Mouse (Mus musculus): ENCODE measurements around the gene Ptpn18. TPM values are rescaled to one million over a fixed set of nuclear protein-coding genes. Genes with fewer than 3 reads are reported as not detected.
A peak's percentile ranks its signal among the peaks of the same experiment; 100 is the strongest.

The Ptpn18 gene
- polyA plus RNA-seq, 1 experiment from 2014 or later, result 10.0 TPM

DNA sequence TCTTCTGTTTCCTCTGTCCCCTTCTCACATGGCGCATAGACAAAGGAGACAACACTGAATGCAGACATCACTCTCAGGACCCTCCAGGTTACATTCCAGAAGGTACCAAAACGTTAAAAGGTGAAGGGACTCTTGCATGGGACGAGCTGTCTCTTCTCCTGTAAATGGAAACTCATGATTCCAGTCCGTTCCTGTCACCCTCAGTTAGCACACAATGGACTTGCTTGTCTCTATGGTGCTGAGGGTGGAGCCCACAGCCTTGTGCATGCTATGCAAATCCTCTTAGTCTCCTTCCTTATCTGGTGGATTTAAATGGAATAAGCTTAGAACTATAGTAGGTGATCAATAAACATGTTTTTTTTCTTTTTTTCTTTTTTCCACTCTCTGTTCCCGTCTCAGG, 10.2 kb downstream of the Ptpn18 start:
- no peak overlapping the region for H3K27ac ChIP-seq (replicated peaks)
- no peaks in the 10 kb centered on the region for H3K36me3 ChIP-seq
- 75% methylated on average over 5 of the region's 5 CpGs for WGBS
- no peak overlapping the region for H3K9ac ChIP-seq
- H3K9me3 ChIP-seq, result no peaks in the 10 kb centered on the region
- H3K4me2 ChIP-seq, result no peak overlapping the region
- H3K4me1 ChIP-seq (replicated peaks), result peaks cover 11% of the 10 kb centered on the region
- no peak overlapping the region for H3K4me3 ChIP-seq
- ATAC-seq (ENCODE audit: low read depth), result no peak
- H3K27me3 ChIP-seq, result peaks cover 39% of the 10 kb centered on the region

DNA sequence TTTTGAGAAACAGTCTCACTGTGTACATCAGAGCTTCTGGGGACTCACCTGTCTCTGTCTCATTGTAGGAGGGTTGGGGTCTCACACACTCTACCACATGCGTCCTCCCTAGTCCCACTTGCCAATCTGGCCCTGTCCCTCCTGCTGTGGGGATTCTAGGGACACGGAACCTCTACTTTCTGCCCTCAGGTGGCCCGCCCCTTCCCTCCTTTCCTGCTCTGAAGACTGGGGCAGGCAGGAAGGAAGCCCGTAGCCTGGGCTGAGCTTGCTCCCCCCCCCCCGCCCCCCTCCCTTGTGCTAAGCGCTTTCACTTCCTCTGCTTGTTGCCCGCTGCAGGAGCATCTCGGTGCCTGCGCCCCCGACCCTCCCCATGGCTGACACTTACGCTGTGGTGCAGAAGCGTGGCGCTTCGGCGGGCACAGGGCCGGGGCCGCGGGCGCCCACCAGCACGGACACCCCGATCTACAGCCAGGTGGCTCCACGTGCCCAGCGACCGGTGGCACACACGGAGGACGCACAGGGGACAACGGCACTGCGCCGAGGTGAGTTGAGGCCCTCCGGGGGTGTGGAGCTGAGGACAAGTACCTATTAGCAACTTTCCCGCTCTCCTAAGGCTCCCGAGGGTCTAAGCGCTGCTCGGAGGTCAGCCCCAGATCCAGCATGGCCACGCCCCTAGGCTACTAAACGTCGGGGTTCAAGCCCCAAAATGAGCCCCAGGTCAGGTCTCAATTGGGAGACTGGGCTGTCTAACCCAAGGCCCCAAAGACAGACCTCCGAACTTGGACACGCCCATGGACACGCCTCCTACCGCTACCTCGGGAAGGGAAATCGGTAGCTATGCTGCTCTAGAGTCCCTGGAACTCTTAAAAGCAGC, 13.1 kb downstream of the Ptpn18 start:
- H3K4me2 ChIP-seq, result peak overlapping the region; percentile 93
- H3K27ac ChIP-seq (replicated peaks), result no peak overlapping the region
- peak overlapping the region; percentile 63 for H3K9ac ChIP-seq
- H3K9me3 ChIP-seq, result no peaks in the 10 kb centered on the region
- H3K4me3 ChIP-seq, result peak overlapping the region; percentile 46
- 1% methylated on average over 41 of the region's 43 CpGs for WGBS
- peak; percentile 75; the same call in 1 of the 2 replicates for ATAC-seq (ENCODE audit: low read depth)
- H3K27me3 ChIP-seq, result peaks cover 39% of the 10 kb centered on the region
- no peaks in the 10 kb centered on the region for H3K36me3 ChIP-seq
- H3K4me1 ChIP-seq (replicated peaks), result peaks cover 11% of the 10 kb centered on the region

DNA sequence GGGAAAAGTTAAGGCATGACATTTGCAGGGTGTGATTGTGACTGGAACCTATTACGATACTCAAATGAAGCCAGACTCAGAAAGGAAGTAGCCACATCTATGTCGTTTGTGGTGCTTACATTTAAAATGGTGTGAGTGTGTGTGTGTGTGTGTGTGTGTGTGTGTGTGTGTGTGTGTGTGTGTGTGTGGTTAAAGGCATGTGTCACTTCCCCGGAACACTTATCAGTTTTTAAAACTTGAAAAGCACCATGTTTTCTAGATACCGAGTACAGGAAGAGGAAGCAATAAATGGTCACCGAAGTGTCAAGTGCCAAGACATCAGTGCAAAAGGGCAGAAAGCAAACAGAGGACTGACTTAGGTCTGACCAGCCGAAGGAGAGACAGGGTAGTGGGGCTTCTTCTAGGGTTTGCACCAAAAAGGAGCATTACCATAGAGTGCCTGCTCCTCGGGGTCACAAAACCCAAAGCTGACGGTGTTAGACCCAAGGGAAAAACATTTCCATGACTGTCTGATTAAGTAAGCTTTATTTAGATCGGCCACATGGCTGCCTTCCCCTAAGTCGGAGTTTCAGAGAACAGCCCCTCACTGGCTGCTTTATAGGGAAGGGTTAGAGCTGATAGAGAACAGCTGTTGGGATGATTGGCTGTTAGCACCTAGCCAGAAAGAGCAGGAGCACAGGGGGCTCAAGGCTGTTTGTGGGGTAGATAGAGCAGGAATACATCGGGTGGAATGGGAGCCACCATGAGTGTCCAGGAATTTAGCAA, 19.5 kb downstream of the Ptpn18 start:
- Histone ChIP-seq H3K4me2 (no peak overlapping the region), H3K9me3 (no peaks in the 10 kb centered on the region), H3K27ac (replicated peaks) (no peak overlapping the region), H3K27me3 (peaks cover 4% of the 10 kb centered on the region), H3K9ac (no peak overlapping the region), H3K4me1 (replicated peaks) (no peaks in the 10 kb centered on the region), H3K4me3 (no peak overlapping the region), H3K36me3 (no peaks in the 10 kb centered on the region)
- no peak for ATAC-seq (ENCODE audit: low read depth)
- WGBS, result 69% methylated on average over 11 of the region's 11 CpGs

DNA sequence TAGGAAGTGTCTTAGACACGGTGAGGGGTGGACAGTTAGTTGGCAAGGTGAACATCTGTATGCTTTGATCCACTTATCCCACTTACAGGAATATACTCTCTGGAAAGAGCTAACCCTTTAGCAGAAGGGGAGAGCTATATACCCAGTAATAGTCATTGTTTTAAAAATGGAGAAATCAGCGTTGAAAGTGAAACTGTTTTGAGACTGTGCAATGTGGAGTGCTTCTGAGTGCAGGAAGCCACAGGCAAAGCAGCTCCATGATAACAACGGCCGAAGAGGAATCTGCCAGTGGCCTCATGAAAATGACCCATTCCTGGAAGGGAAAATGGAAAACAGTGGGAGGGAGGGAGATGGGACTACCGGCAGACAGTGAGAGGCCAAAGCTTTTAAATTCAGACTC, 21.2 kb downstream of the Ptpn18 start:
- H3K4me2 ChIP-seq, result no peak overlapping the region
- peaks cover 6% of the 10 kb centered on the region for H3K4me1 ChIP-seq (replicated peaks)
- no peak overlapping the region for H3K9ac ChIP-seq
- WGBS, result 79% methylated on average over 5 of the region's 5 CpGs
- no peaks in the 10 kb centered on the region for H3K36me3 ChIP-seq
- no peaks in the 10 kb centered on the region for H3K9me3 ChIP-seq
- H3K27me3 ChIP-seq, result peaks cover 6% of the 10 kb centered on the region
- H3K27ac ChIP-seq (replicated peaks), result no peak overlapping the region
- no peak overlapping the region for H3K4me3 ChIP-seq
- ATAC-seq (ENCODE audit: low read depth), result no peak

DNA sequence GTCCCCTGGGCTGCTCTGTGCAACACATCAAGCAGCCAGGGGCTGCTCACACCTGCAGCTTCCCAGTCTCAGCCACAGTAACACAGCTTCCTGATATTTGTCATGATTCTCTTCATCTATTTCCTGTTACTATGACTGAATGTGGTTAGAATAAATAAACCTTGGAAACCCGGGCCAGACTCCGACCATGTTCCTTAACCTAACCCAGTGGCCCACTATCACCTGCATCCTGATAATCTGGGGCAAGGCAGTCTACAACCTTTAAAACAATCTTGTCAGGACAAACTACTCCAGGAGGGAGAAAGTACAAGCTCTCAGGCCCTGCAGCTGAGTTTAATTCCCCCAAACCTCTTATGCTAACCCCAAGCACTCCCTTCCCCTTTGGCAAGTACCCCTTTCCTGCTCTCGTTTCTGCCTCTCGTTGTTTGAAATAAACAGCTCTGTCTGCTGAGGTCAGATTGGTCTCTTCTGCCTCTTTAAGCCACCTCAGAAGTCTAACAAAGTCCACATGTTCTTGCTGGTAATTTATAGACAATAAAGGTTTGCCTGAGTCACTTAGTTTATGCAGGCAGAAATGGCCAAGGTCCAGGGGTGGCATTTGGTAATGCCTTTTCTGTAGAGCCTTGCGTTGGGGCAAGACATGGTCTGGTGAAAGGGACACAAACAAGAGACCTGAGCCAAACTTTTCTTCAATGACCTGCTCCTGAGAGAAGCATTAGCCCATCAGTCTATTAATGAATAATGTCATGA, 22.5 kb downstream of the Ptpn18 start:
- ATAC-seq (ENCODE audit: low read depth), result no peak
- Histone ChIP-seq H3K9ac (no peak overlapping the region), H3K4me1 (replicated peaks) (peaks cover 6% of the 10 kb centered on the region), H3K27ac (replicated peaks) (no peak overlapping the region), H3K27me3 (peaks cover 6% of the 10 kb centered on the region), H3K36me3 (no peaks in the 10 kb centered on the region), H3K4me3 (no peak overlapping the region), H3K9me3 (no peaks in the 10 kb centered on the region), H3K4me2 (no peak overlapping the region)
- 81% methylated on average over 5 of the region's 5 CpGs for whole genome bisulfite sequencing

DNA sequence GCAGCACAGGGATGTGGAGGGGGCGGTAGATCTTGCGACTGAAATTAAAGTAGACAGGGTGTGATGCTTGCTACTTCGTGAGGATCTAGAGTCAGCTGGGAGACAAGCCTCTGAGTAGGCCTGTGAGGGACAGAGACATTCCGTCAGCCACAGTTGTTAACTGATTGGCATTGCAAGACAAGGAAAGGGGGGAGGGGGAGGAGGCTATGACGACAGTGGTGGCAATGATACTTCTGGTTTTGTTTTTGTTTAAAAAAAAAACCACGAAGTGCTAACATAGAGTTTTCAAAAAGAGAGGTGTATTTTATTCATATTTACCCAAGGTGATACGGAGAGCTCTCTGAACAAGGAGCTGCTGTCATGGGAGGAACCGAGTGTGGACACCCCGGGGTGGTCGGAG, 24.9 kb downstream of the Ptpn18 start:
- H3K4me3 ChIP-seq, result no peak overlapping the region
- no peak overlapping the region for H3K27ac ChIP-seq (replicated peaks)
- H3K9ac ChIP-seq, result no peak overlapping the region
- H3K4me1 ChIP-seq (replicated peaks), result peaks cover 6% of the 10 kb centered on the region
- H3K27me3 ChIP-seq, result peaks cover 6% of the 10 kb centered on the region
- no peak for ATAC-seq (ENCODE audit: low read depth)
- H3K4me2 ChIP-seq, result no peak overlapping the region
- H3K9me3 ChIP-seq, result no peaks in the 10 kb centered on the region
- H3K36me3 ChIP-seq, result no peaks in the 10 kb centered on the region
- 79% methylated on average over 10 of the region's 10 CpGs for WGBS

DNA sequence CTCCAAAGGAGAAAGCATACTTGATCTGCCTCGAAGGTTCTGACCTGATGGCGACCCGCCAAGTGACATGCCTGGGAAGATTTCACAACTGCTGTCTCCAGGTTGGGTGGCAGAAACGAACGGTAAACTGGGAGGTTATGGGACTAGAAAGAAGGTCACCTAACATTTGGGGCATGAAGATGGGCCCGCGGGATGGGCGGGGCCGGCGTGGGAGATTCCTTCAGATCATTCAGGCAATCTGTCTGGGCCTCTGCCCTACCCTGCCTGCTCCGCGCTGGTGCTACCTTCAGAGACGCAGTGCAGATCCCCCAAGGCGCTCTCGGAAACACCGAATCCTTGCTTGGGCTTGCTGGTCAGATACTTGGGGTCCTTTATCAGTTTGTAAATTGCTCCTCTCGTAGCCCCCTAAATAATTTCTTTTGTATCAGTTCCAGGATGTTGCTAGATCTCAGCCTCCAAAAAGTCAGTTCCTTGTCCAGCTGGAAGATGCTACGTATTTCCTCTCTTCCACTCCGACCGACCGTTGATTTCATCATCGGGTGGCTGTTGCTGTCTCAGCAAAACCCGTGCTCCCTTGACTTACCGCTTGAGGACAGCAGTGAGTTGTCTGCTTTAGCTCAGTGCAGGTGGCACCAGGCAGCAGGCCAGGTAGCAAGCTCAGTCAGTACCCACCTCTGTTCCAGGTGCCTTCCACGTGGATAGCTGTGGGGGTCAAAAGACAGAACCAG, 26.1 kb downstream of the Ptpn18 start:
- peak overlapping the region; percentile 51 for H3K4me2 ChIP-seq
- H3K36me3 ChIP-seq, result no peaks in the 10 kb centered on the region
- H3K4me1 ChIP-seq (replicated peaks), result peaks cover 6% of the 10 kb centered on the region
- 11% methylated on average over 25 of the region's 25 CpGs for WGBS
- H3K27ac ChIP-seq (replicated peaks), result no peak overlapping the region
- H3K4me3 ChIP-seq, result peak overlapping the region; percentile 30
- H3K9ac ChIP-seq, result peak overlapping the region; percentile 51; the same call in 1 of the 2 replicates
- peak; percentile 76; the same call in 1 of the 2 replicates for ATAC-seq (ENCODE audit: low read depth)
- H3K27me3 ChIP-seq, result peaks cover 6% of the 10 kb centered on the region; the same call in 1 of the 2 replicates
- no peaks in the 10 kb centered on the region for H3K9me3 ChIP-seq

DNA sequence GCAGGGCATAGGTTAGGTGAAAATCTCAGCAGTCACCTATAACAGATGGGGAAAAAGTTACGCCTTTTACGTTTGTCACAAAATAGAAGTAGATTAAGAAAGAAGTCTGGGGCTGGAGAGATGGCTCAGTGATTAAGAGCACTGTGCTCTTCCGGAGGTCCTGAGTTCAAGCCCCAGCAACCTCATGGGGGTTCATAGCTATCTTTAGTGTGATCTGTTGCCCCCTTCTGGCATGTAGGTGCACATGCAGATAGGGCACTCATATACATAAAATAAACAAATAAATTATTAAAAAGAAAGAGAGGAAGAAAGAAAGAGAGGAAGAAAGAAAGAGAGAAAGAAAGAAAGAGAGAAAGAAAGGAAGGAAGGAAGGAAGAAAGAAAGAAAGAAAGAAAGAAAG, 27.8 kb downstream of the Ptpn18 start:
- Histone ChIP-seq H3K4me3 (no peak overlapping the region), H3K9ac (no peak overlapping the region), H3K27ac (replicated peaks) (no peak overlapping the region), H3K9me3 (no peaks in the 10 kb centered on the region), H3K4me2 (no peak overlapping the region), H3K4me1 (replicated peaks) (peaks cover 6% of the 10 kb centered on the region), H3K27me3 (peaks cover 6% of the 10 kb centered on the region; the same call in 1 of the 2 replicates), H3K36me3 (no peaks in the 10 kb centered on the region)
- WGBS, result 92% methylated on average over 3 of the region's 3 CpGs
- ATAC-seq (ENCODE audit: low read depth), result no peak

DNA sequence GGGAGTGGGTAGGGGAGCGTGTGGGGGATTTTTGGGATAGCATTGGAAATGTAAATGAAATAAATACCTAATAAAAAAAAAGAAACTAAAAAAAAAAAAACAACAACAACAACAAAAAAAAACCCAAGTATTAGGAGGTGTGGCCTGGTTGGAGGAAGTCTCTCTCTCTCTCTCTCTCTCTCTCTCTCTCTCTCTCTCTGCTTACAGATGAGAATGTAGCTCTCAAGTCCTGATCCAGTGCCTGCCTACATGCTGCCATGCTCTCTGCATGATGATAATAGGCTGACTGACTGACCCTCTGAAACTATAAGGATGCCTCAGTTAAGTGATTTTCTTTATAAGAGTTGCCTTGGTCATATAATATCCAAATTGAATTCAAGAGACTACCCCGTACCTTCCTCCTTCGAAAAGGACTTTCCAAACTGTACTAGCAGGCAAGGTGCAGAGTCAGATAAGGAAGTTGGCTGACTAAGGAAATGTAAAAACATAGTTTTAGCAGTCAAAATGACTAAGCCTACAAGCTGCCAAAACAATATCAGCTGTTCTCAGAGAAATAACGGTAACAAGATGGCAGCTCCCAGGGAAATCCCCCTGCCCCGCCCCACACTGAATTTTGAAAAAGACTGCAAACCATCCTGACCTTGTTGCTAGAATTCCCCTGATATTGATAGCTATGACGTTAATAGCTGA, 30.4 kb downstream of the Ptpn18 start:
- Histone ChIP-seq H3K36me3 (no peaks in the 10 kb centered on the region), H3K4me2 (no peak overlapping the region), H3K9me3 (no peaks in the 10 kb centered on the region), H3K27me3 (0 out of 2 replicates have a peak, but pooled peaks cover 6% of the 10 kb centered on the region), H3K4me3 (no peak overlapping the region), H3K9ac (no peak overlapping the region), H3K27ac (replicated peaks) (no peak overlapping the region), H3K4me1 (replicated peaks) (peaks cover 6% of the 10 kb centered on the region)
- 93% methylated on average over 6 of the region's 6 CpGs for WGBS
- ATAC-seq (ENCODE audit: low read depth), result no peak

DNA sequence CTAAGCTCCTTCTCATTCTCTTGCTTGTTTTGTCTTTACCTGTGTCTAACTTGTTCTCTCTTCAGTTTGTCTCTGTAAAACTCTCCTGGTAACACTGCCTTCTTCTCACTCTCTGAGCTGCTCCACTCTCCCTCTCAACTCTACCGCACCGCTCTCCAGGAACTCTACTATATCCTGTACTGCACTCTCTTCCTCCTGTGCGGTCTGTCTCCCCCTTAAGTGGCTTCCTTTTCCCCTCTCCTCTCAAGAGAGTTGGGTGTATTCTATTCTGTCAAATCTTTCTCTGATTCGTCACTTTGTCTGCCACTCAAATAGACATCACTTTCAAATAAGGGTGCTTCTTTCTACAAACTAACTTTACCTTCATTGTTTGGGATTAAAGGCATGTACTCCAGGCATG, 31.9 kb downstream of the Ptpn18 start:
- Histone ChIP-seq H3K4me1 (replicated peaks) (no peaks in the 10 kb centered on the region), H3K4me3 (no peak overlapping the region), H3K36me3 (no peaks in the 10 kb centered on the region), H3K27me3 (no peaks in the 10 kb centered on the region), H3K4me2 (no peak overlapping the region), H3K9ac (no peak overlapping the region), H3K9me3 (no peaks in the 10 kb centered on the region), H3K27ac (replicated peaks) (no peak overlapping the region)
- WGBS, result 92% methylated on average over 4 of the region's 4 CpGs
- no peak for ATAC-seq (ENCODE audit: low read depth)

DNA sequence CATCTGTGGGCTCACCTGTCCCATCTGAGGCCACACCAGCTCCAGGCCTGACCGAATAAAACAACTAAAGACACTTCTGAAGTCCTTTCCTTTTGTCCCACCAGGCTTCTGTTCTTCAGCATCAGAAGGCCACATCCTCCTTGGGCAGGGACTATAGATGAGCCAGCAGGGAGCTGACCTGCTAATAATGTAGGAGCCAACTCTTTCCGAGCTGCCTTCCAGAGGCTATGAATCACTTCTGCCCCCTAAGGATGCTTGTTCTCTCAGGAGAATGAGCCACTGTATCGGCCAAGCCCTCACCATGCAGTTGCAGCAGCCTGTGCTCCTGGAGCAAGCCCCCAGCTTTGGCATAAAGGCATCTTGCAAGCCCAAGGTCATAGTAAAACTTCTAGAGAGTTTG, 43.4 kb downstream of the Ptpn18 start:
- H3K36me3 ChIP-seq, result no peaks in the 10 kb centered on the region
- H3K9ac ChIP-seq, result no peak overlapping the region
- H3K4me2 ChIP-seq, result no peak overlapping the region
- H3K4me1 ChIP-seq (replicated peaks), result no peaks in the 10 kb centered on the region
- no peak for ATAC-seq (ENCODE audit: low read depth)
- no peak overlapping the region for H3K27ac ChIP-seq (replicated peaks)
- no peak overlapping the region for H3K4me3 ChIP-seq
- 30% methylated on average over 3 of the region's 3 CpGs for WGBS
- H3K9me3 ChIP-seq, result peaks cover 5% of the 10 kb centered on the region; the same call in 1 of the 2 replicates
- no peaks in the 10 kb centered on the region for H3K27me3 ChIP-seq

All from neural tube, embryonic 13.5 days (tissue).